Mouse (Mus musculus): ENCODE results near the gene Ankmy1. TPM values are rescaled to one million over a fixed set of nuclear protein-coding genes. Genes with fewer than 3 reads are reported as not detected.

Ankmy1 gene
- polyA plus RNA-seq (2012; rRNA removed; ENCODE audit: low replicate concordance): 0.17 and 0.23 TPM in 2 replicates

DNA sequence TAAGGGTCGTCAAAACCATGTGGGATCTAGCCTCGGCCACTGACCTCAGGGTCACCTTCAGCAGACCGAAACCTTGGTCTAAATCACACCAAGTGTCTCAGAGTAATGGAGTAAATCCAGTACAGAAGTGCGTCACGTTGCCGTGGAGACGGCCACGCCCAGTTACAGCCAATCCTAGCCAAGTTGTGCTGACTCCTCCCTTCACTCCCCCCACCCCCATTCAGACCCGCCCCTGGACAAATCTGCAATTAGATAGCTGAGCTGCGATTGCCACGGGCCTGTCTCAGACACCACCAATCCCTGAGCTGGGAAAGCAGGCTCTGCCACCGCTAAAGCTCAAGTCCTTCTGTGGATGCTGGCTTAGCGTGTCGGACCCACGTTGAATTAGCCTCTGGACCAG, at the start of gene Ankmy1:
Gene Ankmy1, minus strand, starts transcription at position 121 of the 400 bp plus-strand sequence.

DNA sequence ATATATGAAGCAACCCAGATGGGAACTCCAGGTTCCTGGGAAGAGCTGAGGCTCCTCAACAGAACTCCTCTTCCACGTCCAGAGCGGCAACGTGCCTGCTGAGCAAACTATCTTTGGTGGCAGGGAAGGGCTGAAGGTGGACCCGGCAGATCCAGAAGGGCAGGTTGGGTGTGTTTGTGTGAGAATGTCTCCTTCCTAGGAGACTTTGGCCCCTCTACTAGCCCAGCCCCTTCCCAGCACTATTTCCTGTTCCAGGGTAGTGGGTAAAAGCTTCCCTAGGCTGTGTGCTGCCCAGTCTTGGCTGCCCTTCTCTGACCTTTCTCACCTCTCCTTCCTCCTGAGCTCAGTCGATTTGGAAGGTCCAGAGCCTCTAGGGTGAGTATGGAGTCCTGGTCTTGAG, 47.9 kb upstream of the Ankmy1 start, which contains the start of gene Gpr35:
Gene Gpr35, plus strand, starts transcription at position 259 of the 400 bp plus-strand sequence.

DNA sequence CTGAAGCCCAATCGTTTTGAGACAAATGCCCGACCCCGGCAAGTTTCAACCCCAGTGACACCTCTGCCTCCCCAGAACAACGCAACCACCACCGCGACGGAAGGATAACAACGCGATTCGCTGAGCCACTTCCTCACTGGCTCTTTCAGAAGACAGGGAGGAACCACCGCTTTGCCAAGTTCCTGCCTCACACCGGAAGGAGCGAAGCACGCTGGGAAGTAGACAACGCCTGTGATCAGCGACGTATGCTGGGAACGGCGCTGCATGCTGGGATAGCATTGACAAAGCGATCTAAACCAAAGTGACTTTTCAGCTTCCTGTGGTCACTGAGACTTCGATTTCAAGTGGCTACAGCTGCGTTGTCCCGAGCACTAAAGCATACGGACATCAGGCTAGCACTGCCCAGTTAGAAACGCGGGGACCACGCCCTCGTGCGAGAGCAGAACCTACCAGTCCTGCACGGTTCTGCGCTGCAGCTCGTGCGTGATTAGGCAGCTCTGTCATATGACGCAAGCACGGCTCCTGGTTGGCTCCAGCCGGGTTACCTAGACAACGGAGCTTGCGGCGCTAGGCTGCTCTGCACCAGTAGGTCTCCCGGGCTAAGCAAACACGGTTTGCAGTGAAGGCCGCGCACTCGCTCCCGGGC, 31.6 kb upstream of the Ankmy1 start, which contains the start of gene Capn10:
Gene Capn10, plus strand, starts transcription at position 195 of the 646 bp plus-strand sequence.

DNA sequence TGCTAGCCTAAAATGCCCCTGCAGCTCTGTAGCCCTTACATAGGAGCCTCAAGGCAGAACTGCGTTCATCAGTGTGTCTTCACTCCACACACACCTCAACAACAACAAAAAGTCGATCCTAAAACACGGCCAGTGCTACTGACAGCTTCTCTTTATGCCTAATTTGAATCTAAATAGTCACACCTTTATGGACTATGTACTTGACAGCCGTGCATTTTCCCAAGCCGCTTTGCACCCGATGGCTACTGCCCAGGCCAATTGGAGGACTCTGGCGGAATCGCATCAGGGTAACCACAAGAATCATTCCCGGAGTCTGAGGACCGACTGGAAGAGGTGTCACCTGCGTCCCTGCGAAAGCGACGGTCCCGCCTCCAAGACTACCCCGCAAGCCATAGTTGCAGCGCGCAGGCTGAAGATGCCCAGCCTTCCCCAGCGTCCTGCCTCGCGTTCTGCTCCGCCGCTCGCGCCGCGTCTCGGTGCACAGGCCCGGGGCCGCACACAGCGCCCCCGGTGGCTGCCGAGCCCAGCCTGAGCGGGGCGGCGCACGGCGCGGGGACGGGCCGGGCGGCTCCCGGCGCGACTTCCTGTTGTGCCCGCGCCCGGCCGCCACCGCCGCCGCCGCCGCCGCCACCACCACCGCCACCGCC, 7.7 kb upstream of the Ankmy1 start, which contains the start of gene Rnpepl1:
Gene Rnpepl1, plus strand, starts transcription at position 545 of the 647 bp plus-strand sequence.

DNA sequence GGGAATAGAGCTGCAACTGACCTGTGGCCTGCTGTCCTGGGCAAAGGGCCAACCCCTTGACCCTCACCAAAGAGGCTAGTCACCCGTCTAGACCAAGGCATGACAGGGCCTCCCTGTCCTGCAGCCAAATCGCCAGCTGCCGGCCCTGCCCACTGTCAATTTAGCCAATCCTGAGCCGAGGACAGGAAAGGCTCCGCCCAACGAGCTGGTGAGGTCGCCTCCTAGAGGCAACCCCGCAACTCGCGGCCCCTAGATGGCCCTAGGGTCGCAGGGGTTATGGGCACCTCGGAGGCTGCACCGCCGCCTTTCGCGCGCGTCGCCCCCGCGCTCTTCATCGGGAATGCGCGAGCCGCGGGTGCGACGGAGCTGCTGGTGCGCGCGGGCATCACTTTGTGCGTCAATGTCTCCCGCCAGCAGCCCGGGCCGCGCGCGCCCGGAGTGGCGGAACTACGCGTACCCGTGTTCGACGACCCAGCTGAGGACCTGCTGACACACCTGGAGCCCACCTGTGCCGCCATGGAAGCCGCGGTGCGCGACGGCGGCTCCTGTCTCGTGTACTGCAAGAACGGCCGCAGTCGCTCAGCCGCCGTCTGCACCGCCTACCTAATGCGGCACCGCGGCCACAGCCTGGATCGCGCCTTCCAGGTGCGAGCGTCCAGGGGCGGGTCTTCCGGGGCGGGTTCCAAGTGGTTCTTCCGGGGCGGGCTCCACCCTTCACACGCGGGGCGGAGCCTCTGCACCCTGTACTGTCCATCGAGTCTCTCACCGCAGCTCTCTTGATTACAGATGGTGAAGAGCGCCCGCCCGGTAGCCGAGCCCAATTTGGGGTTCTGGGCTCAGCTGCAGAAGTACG, 4.3 kb upstream of the Ankmy1 start, which contains the start of gene Dusp28:
Gene Dusp28, plus strand, starts transcription at position 203 of the 853 bp plus-strand sequence.

DNA sequence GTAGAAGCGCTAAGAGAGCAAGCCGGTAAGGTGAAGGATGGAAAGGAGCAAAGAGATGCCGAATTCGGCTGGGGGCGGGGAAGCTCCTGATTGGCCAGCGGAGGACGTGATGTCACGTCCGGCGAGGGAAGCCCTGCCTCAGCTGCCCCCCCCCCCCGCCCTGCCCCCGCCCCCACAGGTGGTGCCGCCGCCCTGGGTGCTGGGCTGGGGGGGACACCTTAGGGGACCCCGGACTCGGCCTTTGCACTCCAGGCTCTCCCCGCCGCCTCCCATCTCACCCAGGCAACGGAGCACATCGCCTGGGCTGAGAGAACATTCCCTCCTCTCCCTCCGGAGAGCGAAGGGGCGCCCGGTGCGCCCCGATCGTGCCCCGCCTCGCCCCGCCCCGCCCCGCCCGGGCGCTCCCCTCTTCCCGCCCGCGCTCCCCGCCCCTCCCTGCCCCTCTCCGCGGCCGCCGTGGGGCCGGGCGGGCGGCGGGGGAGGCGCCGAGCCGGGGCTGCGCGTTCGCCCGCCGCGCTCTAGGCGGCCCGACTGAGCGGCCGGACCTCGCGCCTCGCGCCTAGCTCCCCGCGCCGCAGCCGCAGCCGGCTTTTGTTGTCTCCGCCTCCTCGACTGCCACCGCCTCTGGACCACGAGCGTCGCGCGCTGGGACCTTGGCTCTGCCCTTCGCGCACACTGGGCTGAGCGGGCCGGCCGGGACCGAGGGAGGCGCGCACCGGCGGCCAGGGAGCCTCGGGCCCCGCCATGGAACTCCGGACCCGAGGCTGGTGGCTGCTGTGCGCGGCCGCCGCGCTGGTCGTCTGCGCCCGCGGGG, 71.3 kb downstream of the Ankmy1 start, which contains the start of gene Gpc1:
Gene Gpc1, plus strand, starts transcription at position 458 of the 814 bp plus-strand sequence.

Other genes with a start within 250 kb of the Ankmy1 start
- 28.3 and 48.2 TPM in 2 replicates for gene Gpc1, start 71.3 kb downstream of the Ankmy1 start, polyA plus RNA-seq (2012; rRNA removed; ENCODE audit: low replicate concordance)
- 30.0 and 42.4 TPM in 2 replicates for gene Dusp28, start 4.1 kb upstream of the Ankmy1 start, polyA plus RNA-seq (2012; rRNA removed; ENCODE audit: low replicate concordance)
- gene Rnpepl1, start 7.9 kb upstream of the Ankmy1 start, polyA plus RNA-seq (2012; rRNA removed; ENCODE audit: low replicate concordance): 207 and 319 TPM in 2 replicates
- gene Capn10, start 31.5 kb upstream of the Ankmy1 start, polyA plus RNA-seq (2012; rRNA removed; ENCODE audit: low replicate concordance): 21.3 and 25.7 TPM in 2 replicates
- 5.6 and 6.3 TPM in 2 replicates for gene Gpr35, start 48.0 kb upstream of the Ankmy1 start, polyA plus RNA-seq (2012; rRNA removed; ENCODE audit: low replicate concordance)
- gene Aqp12, start 103.4 kb upstream of the Ankmy1 start, polyA plus RNA-seq (2012; rRNA removed; ENCODE audit: low replicate concordance): not detected in 2 replicates
- 2.7 and 3.2 TPM in 2 replicates for gene Kif1a, start 199.0 kb upstream of the Ankmy1 start, polyA plus RNA-seq (2012; rRNA removed; ENCODE audit: low replicate concordance)
- gene Agxt, start 232.3 kb upstream of the Ankmy1 start, polyA plus RNA-seq (2012; rRNA removed; ENCODE audit: low replicate concordance): 0.53 TPM in 1 of 2 replicates, not detected in the other